Mouse (Mus musculus): ENCODE data around the gene Topors. TPM values are rescaled to one million over a fixed set of nuclear protein-coding genes. Genes with fewer than 3 reads are reported as not detected.
A peak's percentile ranks its signal among the peaks of the same experiment; 100 is the strongest.

The Topors gene
- polyA plus RNA-seq, 1 experiment from 2014 or later = 57.4 TPM

DNA sequence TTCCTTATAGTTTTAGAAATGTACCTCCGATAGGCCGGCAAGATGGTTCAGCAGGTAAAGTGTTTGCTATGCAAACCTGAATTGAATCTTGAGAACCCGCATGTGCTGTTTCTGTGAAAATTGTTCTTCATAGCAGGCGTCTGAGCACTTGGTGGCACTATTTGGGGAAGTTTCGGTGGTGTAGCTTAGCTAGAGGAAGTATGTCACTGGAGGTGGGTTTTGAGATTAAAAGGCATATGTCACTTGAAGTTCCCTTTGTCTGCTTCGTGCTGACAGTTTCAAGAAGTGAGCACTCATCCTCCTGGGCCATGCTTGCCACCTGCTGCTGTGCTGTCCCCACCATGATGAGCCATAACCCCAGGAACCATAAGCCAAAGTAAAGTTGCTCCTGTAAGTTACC lies 17.8 kb upstream of the Topors start:
- Histone ChIP-seq H3K36me3 (no peaks in the 10 kb centered on the region), H3K27me3 (no peaks in the 10 kb centered on the region), H3K4me2 (no peak overlapping the region), H3K4me1 (replicated peaks) (no peaks in the 10 kb centered on the region), H3K9me3 (peaks cover 4% of the 10 kb centered on the region; the same call in 1 of the 2 replicates), H3K4me3 (replicated peaks) (no peak overlapping the region), H3K27ac (no peak overlapping the region), H3K9ac (replicated peaks) (no peak overlapping the region)
- WGBS = 81% methylated on average over 6 of the region's 6 CpGs
- ATAC-seq (ENCODE audit: insufficient number of reproducible peaks, insufficient read depth, low FRiP score, low TSS enrichment, low read depth) = no peak

DNA sequence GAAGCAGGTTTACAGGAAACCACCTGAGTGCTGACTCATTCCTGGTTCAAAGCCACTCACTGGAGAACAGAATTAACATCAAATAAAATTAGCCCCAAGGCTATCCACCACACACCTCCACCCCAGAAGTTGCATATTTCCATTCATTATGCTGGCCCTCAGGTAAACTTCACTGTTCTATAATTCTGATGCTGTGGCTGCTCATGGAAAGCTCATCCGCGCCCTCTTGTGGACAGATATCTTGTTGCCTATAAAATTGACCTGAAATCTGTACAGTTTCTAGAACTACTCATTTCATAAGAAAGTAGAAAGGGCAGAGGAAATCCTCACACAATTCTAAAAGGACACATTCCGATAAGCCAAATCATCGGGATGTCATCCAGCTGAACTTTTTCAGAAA lies 15.9 kb upstream of the Topors start:
- Histone ChIP-seq H3K4me3 (replicated peaks) (no peak overlapping the region), H3K27me3 (no peaks in the 10 kb centered on the region), H3K4me2 (no peak overlapping the region), H3K27ac (no peak overlapping the region), H3K36me3 (no peaks in the 10 kb centered on the region), H3K9ac (replicated peaks) (no peak overlapping the region), H3K4me1 (replicated peaks) (no peaks in the 10 kb centered on the region), H3K9me3 (peaks cover 2% of the 10 kb centered on the region; the same call in 1 of the 2 replicates)
- ATAC-seq (ENCODE audit: insufficient number of reproducible peaks, insufficient read depth, low FRiP score, low TSS enrichment, low read depth) = no peak
- WGBS = 18% methylated on average over 4 of the region's 4 CpGs

DNA sequence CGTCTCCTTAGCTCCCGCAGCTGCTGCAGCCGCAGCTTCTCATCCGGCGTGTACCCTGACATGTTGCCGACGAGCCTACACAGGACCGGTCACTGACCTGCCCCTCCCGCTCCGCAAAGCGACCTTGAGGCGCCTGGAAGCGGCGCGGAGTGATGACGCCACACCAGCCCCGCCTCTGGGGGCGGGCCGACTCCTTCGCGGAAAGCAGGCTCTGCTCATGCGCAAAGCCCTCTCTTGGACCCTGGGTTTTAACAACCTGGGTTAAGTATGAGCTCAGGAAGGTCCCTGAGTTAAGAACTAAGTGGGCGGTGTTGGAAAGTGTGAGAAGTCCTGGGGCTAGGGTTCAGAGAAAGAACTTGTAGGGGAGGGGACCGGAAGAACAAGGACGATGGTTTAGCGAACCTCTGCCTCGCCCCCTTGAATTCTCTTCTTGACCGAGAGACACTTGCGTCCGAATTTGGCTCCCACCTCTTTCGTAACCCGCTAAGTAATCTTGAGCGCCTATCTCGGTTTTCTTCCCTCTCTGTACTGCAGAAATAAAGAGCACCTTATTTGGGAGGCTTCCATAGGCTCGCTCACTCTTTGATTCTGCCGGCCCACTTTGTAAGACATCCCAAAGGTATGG lies 9.7 kb upstream of the Topors start, which contains the start of gene Ndufb6:
TSS of gene Ndufb6 (minus strand) at position 146 of the 625 bp plus-strand sequence.
- peak within 1 kb of the TSS; percentile 86 for H3K27ac ChIP-seq
- ATAC-seq (ENCODE audit: insufficient number of reproducible peaks, insufficient read depth, low FRiP score, low TSS enrichment, low read depth) = peak; percentile 94
- peak within 1 kb of the TSS; percentile 84 for H3K9ac ChIP-seq (replicated peaks)
- H3K4me1 ChIP-seq (replicated peaks) = peaks cover 9% of the 10 kb centered on the region
- H3K36me3 ChIP-seq = peaks cover 19% of the 10 kb centered on the region
- H3K4me2 ChIP-seq = peak within 1 kb of the TSS; percentile 91
- no peaks in the 10 kb centered on the region for H3K9me3 ChIP-seq
- no peaks in the 10 kb centered on the region for H3K27me3 ChIP-seq
- peak within 1 kb of the TSS; percentile 88 for H3K4me3 ChIP-seq (replicated peaks)
- WGBS = under 1% methylated on average over 36 of the region's 36 CpGs

DNA sequence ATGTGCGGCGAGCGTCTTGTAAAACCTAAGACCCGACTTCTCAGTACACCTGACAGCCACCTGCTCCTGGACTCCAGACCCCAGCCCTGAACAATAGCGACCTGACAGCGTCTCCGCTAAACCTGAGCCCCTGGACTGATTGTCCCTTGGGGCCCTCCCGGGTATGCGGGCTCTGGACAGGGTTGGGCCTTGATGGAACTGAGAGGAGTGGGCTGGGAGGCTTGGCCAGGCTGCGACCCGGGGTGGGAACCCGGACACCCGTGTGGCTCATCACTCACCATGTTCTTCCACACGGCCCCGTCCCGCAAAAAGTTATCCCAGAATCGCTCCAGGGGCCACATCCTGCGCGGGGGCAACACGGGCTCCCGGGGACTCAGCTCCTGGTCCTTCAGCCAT lies 9.2 kb upstream of the Topors start:
- peak overlapping the region; percentile 84 for H3K9ac ChIP-seq (replicated peaks)
- H3K27me3 ChIP-seq = no peaks in the 10 kb centered on the region
- H3K4me1 ChIP-seq (replicated peaks) = peaks cover 9% of the 10 kb centered on the region
- H3K4me3 ChIP-seq (replicated peaks) = peak overlapping the region; percentile 88
- peak overlapping the region; percentile 91 for H3K4me2 ChIP-seq
- H3K36me3 ChIP-seq = peaks cover 21% of the 10 kb centered on the region
- peak; percentile 58 for ATAC-seq (ENCODE audit: insufficient number of reproducible peaks, insufficient read depth, low FRiP score, low TSS enrichment, low read depth)
- peak overlapping the region; percentile 86; the same call in 1 of the 2 replicates for H3K27ac ChIP-seq
- WGBS = under 1% methylated on average over 21 of the region's 21 CpGs
- no peaks in the 10 kb centered on the region for H3K9me3 ChIP-seq

DNA sequence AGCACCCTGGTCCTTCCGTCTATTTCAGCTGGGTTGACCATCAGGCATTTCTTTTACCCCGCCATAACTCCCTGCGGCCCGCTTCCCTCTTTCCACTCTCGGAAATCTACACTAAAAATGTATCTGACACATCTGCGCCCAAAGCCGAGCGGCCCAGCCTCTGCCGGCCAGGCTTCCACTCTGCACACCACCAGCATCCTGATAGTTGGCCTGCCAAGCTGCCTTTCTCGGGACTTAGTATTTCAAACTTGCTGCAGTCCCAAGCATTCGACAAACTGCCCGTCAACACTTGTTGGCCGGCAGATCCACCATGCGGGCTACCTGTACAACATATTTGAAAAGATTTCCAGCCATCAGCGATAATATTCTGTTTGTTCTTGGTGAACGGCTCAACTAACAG lies 815 bp downstream of the Topors start:
- ATAC-seq (ENCODE audit: insufficient number of reproducible peaks, insufficient read depth, low FRiP score, low TSS enrichment, low read depth) = no peak
- H3K36me3 ChIP-seq = peaks cover 51% of the 10 kb centered on the region
- peak overlapping the region; percentile 86 for H3K9ac ChIP-seq (replicated peaks)
- H3K4me2 ChIP-seq = peak overlapping the region; percentile 90
- H3K4me1 ChIP-seq (replicated peaks) = peaks cover 21% of the 10 kb centered on the region
- peak overlapping the region; percentile 99 for H3K27ac ChIP-seq
- H3K9me3 ChIP-seq = no peaks in the 10 kb centered on the region
- WGBS = under 1% methylated on average over 16 of the region's 16 CpGs
- peak overlapping the region; percentile 83 for H3K4me3 ChIP-seq (replicated peaks)
- H3K27me3 ChIP-seq = no peaks in the 10 kb centered on the region

DNA sequence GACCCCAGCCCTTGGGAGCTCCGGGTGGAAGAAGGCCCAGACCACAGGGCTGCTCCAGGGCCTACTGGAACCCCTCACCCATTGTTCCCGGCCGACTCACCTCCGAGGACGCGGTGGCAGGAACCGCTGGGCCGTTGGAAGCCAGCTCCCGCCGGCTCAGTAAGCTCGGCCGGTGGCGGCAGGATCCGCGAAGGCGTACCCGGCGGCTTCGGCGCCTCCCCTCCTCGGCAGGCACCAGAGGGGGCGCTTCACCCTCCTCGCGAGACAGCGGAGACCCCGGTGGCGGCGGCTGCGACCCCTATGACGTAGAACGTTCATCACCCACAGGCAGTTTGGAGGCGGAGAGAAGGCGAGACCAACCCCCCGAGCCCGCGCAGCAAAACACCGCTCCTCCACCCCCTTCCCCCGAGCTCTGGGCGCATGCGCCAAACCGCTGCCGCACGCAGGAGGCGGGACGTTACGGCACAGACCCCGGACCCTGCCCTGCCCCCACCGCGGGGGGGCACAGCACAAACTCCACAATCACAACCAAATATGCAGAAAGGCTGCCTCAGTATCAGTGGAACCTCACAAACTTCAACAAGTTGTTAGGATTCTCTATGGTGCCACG lies 1.3 kb downstream of the Topors start:
- no peaks in the 10 kb centered on the region for H3K27me3 ChIP-seq
- peak overlapping the region; percentile 99 for H3K27ac ChIP-seq
- H3K36me3 ChIP-seq = peaks cover 50% of the 10 kb centered on the region
- H3K4me3 ChIP-seq (replicated peaks) = peak overlapping the region; percentile 83
- 1% methylated on average over 50 of the region's 50 CpGs for WGBS
- ATAC-seq (ENCODE audit: insufficient number of reproducible peaks, insufficient read depth, low FRiP score, low TSS enrichment, low read depth) = peak; percentile 77
- peak overlapping the region; percentile 86 for H3K9ac ChIP-seq (replicated peaks)
- H3K4me2 ChIP-seq = peak overlapping the region; percentile 90
- peaks cover 21% of the 10 kb centered on the region for H3K4me1 ChIP-seq (replicated peaks)
- no peaks in the 10 kb centered on the region for H3K9me3 ChIP-seq

DNA sequence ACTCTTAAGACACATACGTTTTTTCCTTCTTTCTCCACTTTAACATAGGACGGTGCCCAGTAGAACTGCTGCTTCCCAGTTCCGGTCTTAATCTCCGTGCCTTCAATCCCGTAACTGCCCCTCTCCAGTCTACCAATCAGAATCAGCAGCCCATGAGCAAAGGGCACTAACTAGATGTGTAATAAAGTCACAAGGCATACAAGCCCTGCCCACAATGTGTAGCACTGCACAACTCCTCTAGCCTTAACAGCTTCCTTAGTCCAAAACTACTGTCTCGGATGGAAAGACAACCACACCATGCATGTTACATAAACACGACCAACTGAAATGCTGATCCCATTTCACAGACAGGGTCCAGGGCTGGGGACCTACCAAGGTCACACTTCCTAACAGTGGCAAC lies 2.0 kb downstream of the Topors start:
- Histone ChIP-seq H3K9me3 (no peaks in the 10 kb centered on the region), H3K27ac (peak overlapping the region; percentile 72; the same call in 1 of the 2 replicates), H3K4me1 (replicated peaks) (peaks cover 21% of the 10 kb centered on the region), H3K4me2 (peak overlapping the region; percentile 90), H3K9ac (replicated peaks) (peak overlapping the region; percentile 86), H3K4me3 (replicated peaks) (peak overlapping the region; percentile 83), H3K27me3 (no peaks in the 10 kb centered on the region), H3K36me3 (peaks cover 48% of the 10 kb centered on the region)
- WGBS = 71% methylated on average over 7 of the region's 7 CpGs
- peak; percentile 2; the same call in 1 of the 2 replicates for ATAC-seq (ENCODE audit: insufficient number of reproducible peaks, insufficient read depth, low FRiP score, low TSS enrichment, low read depth)

DNA sequence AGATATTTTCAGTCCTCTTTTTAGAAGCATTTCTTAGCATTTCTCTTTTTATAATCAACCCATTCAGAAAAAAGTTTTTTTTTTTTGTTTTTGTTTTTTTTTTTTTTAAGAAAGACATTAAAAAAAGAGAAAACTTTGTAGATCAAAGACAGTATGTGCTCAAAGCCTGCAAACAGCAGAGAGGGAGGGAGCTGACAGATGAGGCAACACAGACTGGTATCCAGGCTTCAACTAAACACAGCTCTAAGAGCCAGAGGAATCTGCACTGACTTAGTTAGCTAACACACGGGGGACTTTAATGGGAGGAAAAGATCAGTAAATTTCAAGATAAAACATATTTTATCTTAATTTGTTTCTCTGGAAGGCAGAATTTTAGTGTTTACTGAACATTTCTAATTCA lies 5.3 kb downstream of the Topors start:
- Histone ChIP-seq H3K9me3 (no peaks in the 10 kb centered on the region), H3K36me3 (peaks cover 75% of the 10 kb centered on the region), H3K4me3 (replicated peaks) (no peak overlapping the region), H3K4me2 (no peak overlapping the region), H3K9ac (replicated peaks) (no peak overlapping the region), H3K27me3 (no peaks in the 10 kb centered on the region), H3K27ac (no peak overlapping the region), H3K4me1 (replicated peaks) (peaks cover 21% of the 10 kb centered on the region)
- ATAC-seq (ENCODE audit: insufficient number of reproducible peaks, insufficient read depth, low FRiP score, low TSS enrichment, low read depth) = no peak
- 82% methylated on average over 1 of the region's 1 CpGs for whole genome bisulfite sequencing

DNA sequence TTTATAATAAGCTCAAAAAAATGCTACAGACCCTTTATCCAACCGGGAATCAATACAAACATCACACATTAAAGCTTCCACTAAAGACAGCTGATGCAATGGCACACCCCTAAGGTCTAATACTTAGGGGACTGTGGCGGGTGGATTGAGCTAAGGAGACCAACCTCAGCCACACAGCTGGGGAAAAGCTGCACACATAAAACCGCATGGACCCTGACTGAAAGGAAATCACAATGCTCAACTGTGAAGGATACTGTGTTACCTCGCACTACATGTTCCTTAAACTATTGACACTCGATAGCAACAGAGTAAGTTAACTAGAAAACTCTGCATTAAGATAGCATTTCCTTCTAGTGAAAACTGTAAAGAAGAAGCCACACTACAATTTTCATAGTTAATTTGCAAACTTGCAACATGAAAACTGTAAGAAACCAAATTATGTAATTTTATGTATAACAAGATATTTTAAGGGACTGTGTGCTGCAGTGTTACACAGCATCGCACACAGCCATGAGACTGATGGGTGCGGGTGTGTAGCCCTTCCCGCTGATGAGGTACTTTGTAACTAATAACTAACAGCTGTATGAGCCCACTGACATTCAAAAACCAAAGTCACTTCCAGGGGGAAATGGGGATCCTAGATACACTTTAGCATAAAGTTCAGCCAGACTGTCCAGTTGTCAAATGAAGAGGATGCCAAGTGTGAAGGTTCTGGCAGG lies 15.1 kb downstream of the Topors start:
- no peak overlapping the region for H3K27ac ChIP-seq
- no peaks in the 10 kb centered on the region for H3K9me3 ChIP-seq
- H3K4me1 ChIP-seq (replicated peaks) = peaks cover 5% of the 10 kb centered on the region; the same call in 1 of the 2 replicates
- 64% methylated on average over 8 of the region's 8 CpGs for WGBS
- no peak for ATAC-seq (ENCODE audit: insufficient number of reproducible peaks, insufficient read depth, low FRiP score, low TSS enrichment, low read depth)
- H3K27me3 ChIP-seq = no peaks in the 10 kb centered on the region
- no peak overlapping the region for H3K4me2 ChIP-seq
- no peak overlapping the region for H3K4me3 ChIP-seq (replicated peaks)
- H3K9ac ChIP-seq (replicated peaks) = no peak overlapping the region
- peaks cover 20% of the 10 kb centered on the region for H3K36me3 ChIP-seq

DNA sequence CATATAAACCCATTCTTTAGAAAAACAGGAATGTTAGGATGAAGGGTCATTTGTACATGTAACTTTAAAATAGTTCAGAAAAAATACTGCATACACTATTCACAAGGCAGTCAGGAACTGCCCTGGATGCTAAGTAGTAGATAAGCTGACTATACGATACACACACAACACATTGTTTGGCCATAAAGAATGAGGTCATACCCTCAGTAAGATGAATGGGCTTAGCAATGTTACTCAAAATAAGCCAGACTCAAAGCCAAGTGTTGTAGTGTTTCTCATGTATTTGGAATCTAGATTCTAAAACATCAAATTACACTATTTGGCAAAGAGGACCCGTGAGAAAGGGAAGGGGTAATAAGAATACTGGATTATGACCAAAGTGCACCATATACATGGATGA lies 15.9 kb downstream of the Topors start:
- H3K9ac ChIP-seq (replicated peaks) = no peak overlapping the region
- 87% methylated on average over 2 of the region's 2 CpGs for WGBS
- ATAC-seq (ENCODE audit: insufficient number of reproducible peaks, insufficient read depth, low FRiP score, low TSS enrichment, low read depth) = no peak

DNA sequence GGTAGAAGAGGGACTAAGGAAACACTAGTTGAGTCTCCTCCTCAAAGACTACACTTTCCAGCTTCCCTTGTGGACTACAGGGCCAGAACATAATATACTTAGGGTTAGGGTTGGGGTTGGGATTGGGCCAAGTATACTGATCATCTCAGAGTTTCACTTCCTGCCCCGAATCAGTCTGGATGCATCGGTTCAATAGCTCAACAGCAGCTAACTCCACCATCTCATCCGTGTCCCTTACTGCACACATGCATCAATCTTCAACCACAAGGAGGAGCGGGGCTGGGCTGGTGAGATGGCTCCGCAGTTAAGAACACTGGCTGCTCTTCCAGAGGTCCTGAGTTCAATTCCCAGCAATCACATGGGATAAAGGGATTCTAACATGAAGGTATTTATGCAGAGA lies 18.7 kb downstream of the Topors start:
- Histone ChIP-seq H3K36me3 (no peaks in the 10 kb centered on the region), H3K27me3 (no peaks in the 10 kb centered on the region), H3K9me3 (no peaks in the 10 kb centered on the region), H3K4me3 (replicated peaks) (no peak overlapping the region), H3K4me1 (replicated peaks) (peaks cover 5% of the 10 kb centered on the region; the same call in 1 of the 2 replicates), H3K27ac (no peak overlapping the region), H3K9ac (replicated peaks) (no peak overlapping the region), H3K4me2 (no peak overlapping the region)
- WGBS = 88% methylated on average over 5 of the region's 5 CpGs
- ATAC-seq (ENCODE audit: insufficient number of reproducible peaks, insufficient read depth, low FRiP score, low TSS enrichment, low read depth) = no peak

More for the DNA sequence above, 15.9 kb downstream of the Topors start:
- Histone ChIP-seq H3K4me3 (replicated peaks) (no peak overlapping the region), H3K27ac (no peak overlapping the region), H3K4me2 (no peak overlapping the region), H3K9me3 (no peaks in the 10 kb centered on the region), H3K4me1 (replicated peaks) (peaks cover 5% of the 10 kb centered on the region; the same call in 1 of the 2 replicates), H3K36me3 (peaks cover 13% of the 10 kb centered on the region), H3K27me3 (no peaks in the 10 kb centered on the region)
